In genomic region chr2:155691336-155691722, GRCm38 (mm10) we compare ENCODE assay signal across 9 mouse cellular contexts. TPM values are rescaled to one million over a fixed set of nuclear protein-coding genes. Genes with fewer than 3 reads are reported as not detected.
DNase-seq lines count a peak whose midpoint lies in the region; ATAC-seq and TF ChIP-seq lines count a peak whose summit lies in the region.
"Had no signal": no experiment of that assay in that cellular context is flagged by ENCODE, and none has a peak within 500 bp of the region (broad histone marks: within the 10 kb centered on the region; RNA-seq: fewer than 3 reads in every experiment).

No protein-coding gene starts in this region.

- H3K4me1 ChIP-seq in liver, adult 2 months (ENCODE audit: control insufficient read depth, insufficient read depth, low read length): peaks cover 21% of the 10 kb centered on the region
- peaks cover 11% of the 10 kb centered on the region for H3K4me1 ChIP-seq in intestine, embryonic 15.5 days (replicated peaks)
- H3K4me1 ChIP-seq in neural tube, embryonic 14.5 days (ENCODE audit: control insufficient read depth, insufficient read depth, low read length): peaks cover 17% of the 10 kb centered on the region

- H3K27ac ChIP-seq in liver, adult 2 months (replicated peaks; ENCODE audit: insufficient read depth, low read depth, low read length): peak overlapping the region; percentile 88
- H3K27ac ChIP-seq in intestine, embryonic 15.5 days: peak overlapping the region; percentile 77; the same call in 1 of the 2 replicates
- peak overlapping the region; percentile 90 for H3K27ac ChIP-seq in neural tube, embryonic 14.5 days (ENCODE audit: low read depth, low read length)

- H3K9me3 ChIP-seq in intestine, embryonic 15.5 days: no peaks in the 10 kb centered on the region
- no peaks in the 10 kb centered on the region for H3K9me3 ChIP-seq in neural tube, embryonic 14.5 days (ENCODE audit: control insufficient read depth, low read length)

- no peak for TF ChIP-seq POLR2A in liver, adult 2 months (IDR thresholded peaks at IDR 0.05; ENCODE audit: extremely low read depth, insufficient read depth, low read length)

- H3K36me3 ChIP-seq in liver, adult 2 months (ENCODE audit: control insufficient read depth, insufficient read depth, low read length): peaks cover 1% of the 10 kb centered on the region; the same call in 1 of the 2 replicates
- H3K36me3 ChIP-seq in intestine, embryonic 15.5 days: no peaks in the 10 kb centered on the region
- no peaks in the 10 kb centered on the region for H3K36me3 ChIP-seq in neural tube, embryonic 14.5 days (ENCODE audit: control insufficient read depth, insufficient read depth, low read length)

- WGBS in liver, adult 2 months: 1% methylated on average over 8 of the region's 8 CpGs
- WGBS in intestine, embryonic 15.5 days: 3% methylated on average over 8 of the region's 8 CpGs
- 3% methylated on average over 8 of the region's 8 CpGs for WGBS in neural tube, embryonic 14.5 days

- no peak for DNase-seq in liver, adult 2 months (ENCODE audit: extremely low read depth, low read depth, low spot score)
- no peak for DNase-seq in liver
- DNase-seq in c-Kit-positive CD71-positive TER-119-positive erythroid progenitor cells, embryonic 14.5 days (ENCODE audit: low spot score): peak; percentile 12
- no peak for DNase-seq in cerebellum, adult 11-12 months
- no peak for DNase-seq in layer of hippocampus, adult 11-12 months (ENCODE audit: low spot score)
- DNase-seq in spleen, adult 12 weeks (ENCODE audit: low spot score): no peak
- DNase-seq: lung, postnatal 10 days had no signal

- no peak for TF ChIP-seq CTCF in liver, adult 2 months (IDR thresholded peaks at IDR 0.05; ENCODE audit: low read depth, low read length)

- H3K4me3 ChIP-seq in liver, adult 2 months (ENCODE audit: insufficient read depth, low read depth, low read length): peak overlapping the region; percentile 95
- peak overlapping the region; percentile 84 for H3K4me3 ChIP-seq in intestine, embryonic 15.5 days (replicated peaks)
- peak overlapping the region; percentile 76 for H3K4me3 ChIP-seq in neural tube, embryonic 14.5 days (ENCODE audit: low read depth, low read length)

- no peaks in the 10 kb centered on the region for H3K27me3 ChIP-seq in liver, adult 2 months (ENCODE audit: control insufficient read depth, insufficient read depth, low read length)
- no peaks in the 10 kb centered on the region for H3K27me3 ChIP-seq in intestine, embryonic 15.5 days (replicated peaks)
- no peaks in the 10 kb centered on the region for H3K27me3 ChIP-seq in neural tube, embryonic 14.5 days (ENCODE audit: control insufficient read depth, insufficient read depth, low read length)

- peak overlapping the region; percentile 61 for H3K4me2 ChIP-seq in intestine, embryonic 15.5 days (replicated peaks)
- H3K4me2 ChIP-seq in neural tube, embryonic 14.5 days (ENCODE audit: low read depth, low read length): peak overlapping the region; percentile 85

- peaks cover 29% of the 10 kb centered on the region; the same call in 1 of the 2 replicates for H3K79me2 ChIP-seq in liver, adult 2 months (ENCODE audit: control insufficient read depth, insufficient read depth, low read length)

- peak overlapping the region; percentile 97 for H3K9ac ChIP-seq in liver, adult 2 months (ENCODE audit: low read depth, low read length)
- H3K9ac ChIP-seq in intestine, embryonic 15.5 days: peak overlapping the region; percentile 74
- H3K9ac ChIP-seq in neural tube, embryonic 14.5 days (replicated peaks; ENCODE audit: low read depth, low read length): peak overlapping the region; percentile 91

- ATAC-seq in intestine, embryonic 15.5 days: no peak
- ATAC-seq in neural tube, embryonic 14.5 days (ENCODE audit: low read depth): no peak

RNA-seq across cellular contexts. Expression of gene Trpc4ap, which starts 0.9 kb away (rescaled TPM):
- 53.4 and 65.6 TPM in 2 replicates for total RNA-seq in liver, adult 2 months (2014; rRNA removed)
- 101 and 114 TPM in 2 replicates for polyA plus RNA-seq in liver, adult 2 months (2012; rRNA removed)
- 113 TPM in 2 replicates for polyA plus RNA-seq in intestine, embryonic 15.5 days (2015; fragmentation: Nextera tagmentation; extraction: Ambion mirVana)
- polyA plus RNA-seq in neural tube, embryonic 14.5 days (2014; fragmentation: Nextera tagmentation; extraction: Ambion mirVana): 165 and 174 TPM in 2 replicates

RNA-seq across cellular contexts. Expression of gene Edem2, which starts 37.9 kb away (rescaled TPM):
- total RNA-seq in liver, adult 2 months (2014; rRNA removed): 45.8 and 53.1 TPM in 2 replicates
- polyA plus RNA-seq in liver, adult 2 months (2012; rRNA removed): 64.1 and 71.6 TPM in 2 replicates
- 60.5 and 92.0 TPM in 2 replicates for polyA plus RNA-seq in intestine, embryonic 15.5 days (2015; fragmentation: Nextera tagmentation; extraction: Ambion mirVana)
- polyA plus RNA-seq in neural tube, embryonic 14.5 days (2014; fragmentation: Nextera tagmentation; extraction: Ambion mirVana): 38.2 and 42.3 TPM in 2 replicates

RNA-seq across cellular contexts. Expression of gene Gm17581, which starts 44.3 kb away (rescaled TPM):
- not detected in 2 replicates for total RNA-seq in liver, adult 2 months (2014; rRNA removed)
- not detected in 2 replicates for polyA plus RNA-seq in liver, adult 2 months (2012; rRNA removed)
- not detected in 2 replicates for polyA plus RNA-seq in intestine, embryonic 15.5 days (2015; fragmentation: Nextera tagmentation; extraction: Ambion mirVana)
- not detected in 2 replicates for polyA plus RNA-seq in neural tube, embryonic 14.5 days (2014; fragmentation: Nextera tagmentation; extraction: Ambion mirVana)

RNA-seq across cellular contexts. Expression of gene Procr, which starts 59.6 kb away (rescaled TPM):
- 0.46 and 0.47 TPM in 2 replicates for total RNA-seq in liver, adult 2 months (2014; rRNA removed)
- 0.65 and 0.73 TPM in 2 replicates for polyA plus RNA-seq in liver, adult 2 months (2012; rRNA removed)
- 20.2 and 20.4 TPM in 2 replicates for polyA plus RNA-seq in intestine, embryonic 15.5 days (2015; fragmentation: Nextera tagmentation; extraction: Ambion mirVana)
- polyA plus RNA-seq in neural tube, embryonic 14.5 days (2014; fragmentation: Nextera tagmentation; extraction: Ambion mirVana): 1.2 and 3.9 TPM in 2 replicates
